Mouse (Mus musculus) lung, embryonic 15.5 days (tissue): Measurements from ENCODE around the gene Mmp24. TPM values are rescaled to one million over a fixed set of nuclear protein-coding genes. Genes with fewer than 3 reads are reported as not detected.
"Not testable (repeated sequence)": the region's sequence is repeated elsewhere in the genome, so short reads cannot be mapped to it uniquely, and the experiment has no call there.

Experiments
- ATAC-seq: fragments of 200-750 bp; cut with Nextera tagmentation; 2 replicates; pipeline ENCODE4 v1.8.0; 2017; ENCODE audit warnings: moderate number of reproducible peaks, borderline replicate concordance; ENCODE audit not compliant: low FRiP score, low TSS enrichment; ENCODE audit errors: extremely low read depth
- H3K27ac ChIP-seq: fragments of 300-500 bp; sonication (generic); 2 replicates; pipeline ENCODE4 v1.5.1; 2015; ENCODE audit warnings: moderate library complexity, mild to moderate bottlenecking, inconsistent platforms
- H3K27me3 ChIP-seq: fragments of 300-500 bp; sonication (generic); 2 replicates; pipeline ENCODE4 v1.6.1; 2015; ENCODE audit warnings: inconsistent platforms
- H3K36me3 ChIP-seq: fragments of 300-500 bp; sonication (generic); 2 replicates; pipeline ENCODE4 v1.6.1; 2015; ENCODE audit warnings: inconsistent platforms
- H3K4me1 ChIP-seq: fragments of 300-500 bp; sonication (generic); 2 replicates; pipeline ENCODE4 v1.6.1; 2015; ENCODE audit warnings: inconsistent platforms
- H3K4me2 ChIP-seq: fragments of 300-500 bp; sonication (generic); 2 replicates; pipeline ENCODE4 v1.6.1; 2015; ENCODE audit warnings: inconsistent platforms, mild to moderate bottlenecking, moderate library complexity
- H3K4me3 ChIP-seq: fragments of 300-500 bp; sonication (generic); 2 replicates; pipeline ENCODE4 v1.5.1; 2015; ENCODE audit warnings: mild to moderate bottlenecking, inconsistent platforms
- H3K9ac ChIP-seq: fragments of 300-500 bp; sonication (generic); 2 replicates; pipeline ENCODE4 v1.6.1; 2015; ENCODE audit warnings: inconsistent platforms
- H3K9me3 ChIP-seq: fragments of 300-500 bp; sonication (generic); 2 replicates; pipeline ENCODE4 v1.6.1; 2016; ENCODE audit warnings: inconsistent platforms
- WGBS: fragments of 180-500 bp; shearing (Covaris S2); methylation state at CpG from one replicate; pipeline ENCODE4 v1.1.7; 2015; 5-methylcytosine and 5-hydroxymethylcytosine counted together
- polyA plus RNA-seq: library from polyadenylated mRNA; unstranded; fragments of >200 nt; fragmentation: Nextera tagmentation; extraction: Ambion mirVana; gene quantifications from 2 replicates; pipeline ENCODE4 v1.2.1, GENCODE M21; 2015

Gene Mmp24
- polyA plus RNA-seq: 0.04 and 0.09 TPM in 2 replicates

DNA sequence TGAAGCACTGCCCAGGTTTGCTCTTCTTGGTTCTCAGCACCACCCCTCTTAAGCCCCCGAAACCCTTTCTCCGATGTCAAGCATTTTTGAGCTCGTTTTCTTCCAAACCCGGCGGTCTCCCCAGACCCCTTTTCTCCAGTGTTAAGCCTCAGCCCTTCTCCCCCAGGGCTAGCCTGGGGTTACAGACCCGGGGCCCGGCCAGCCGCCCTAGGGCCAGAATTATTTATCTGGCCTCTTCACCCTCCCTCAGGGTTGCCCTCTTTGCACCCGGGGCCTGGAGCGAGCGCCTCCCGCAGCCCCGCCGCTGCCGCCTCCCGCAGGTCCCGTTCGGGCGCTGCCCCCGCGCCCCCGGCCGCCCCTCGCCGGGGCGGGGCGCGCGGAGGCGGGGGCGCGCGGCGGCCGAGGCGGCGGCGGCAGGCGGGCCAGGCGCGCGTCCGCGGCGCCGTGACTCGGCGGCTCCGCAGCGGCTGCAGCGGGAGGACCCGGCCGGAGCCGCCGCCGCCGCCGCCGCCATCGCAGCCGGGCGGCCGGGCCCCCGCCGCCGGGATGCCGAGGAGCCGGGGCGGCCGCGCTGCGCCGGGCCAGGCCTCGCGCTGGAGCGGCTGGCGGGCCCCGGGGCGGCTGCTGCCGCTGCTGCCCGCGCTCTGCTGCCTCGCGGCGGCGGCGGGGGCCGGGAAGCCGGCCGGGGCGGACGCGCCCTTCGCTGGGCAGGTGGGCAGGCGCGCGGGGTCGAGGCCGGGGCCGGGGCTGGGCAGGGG is at the start of gene Mmp24:
Gene Mmp24, plus strand, starts transcription at position 416 of the 758 bp plus-strand sequence.
- 2% methylated on average over 87 of the region's 100 CpGs for WGBS

DNA sequence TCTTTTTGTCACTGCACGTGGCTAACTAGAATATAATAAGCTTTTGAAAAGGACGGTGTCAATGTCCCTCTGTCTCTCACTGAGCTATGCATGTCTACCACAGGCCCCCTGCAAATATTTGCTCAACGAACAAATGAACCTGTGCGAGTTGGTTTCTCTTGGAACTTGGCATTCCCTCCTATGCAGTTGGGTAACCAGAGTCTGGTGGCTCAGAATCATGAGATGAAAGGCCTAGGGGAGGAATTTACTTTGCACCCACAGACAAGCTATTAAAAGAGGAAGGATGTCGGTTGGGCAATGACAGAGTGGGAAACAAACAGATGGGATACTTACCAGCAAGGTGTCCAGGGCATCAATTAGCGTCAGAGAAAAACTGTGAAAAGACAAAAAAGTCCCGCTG is 48.8 kb upstream of the Mmp24 start:
- Histone ChIP-seq H3K4me1 (peaks cover 9% of the 10 kb centered on the region), H3K27me3 (no peaks in the 10 kb centered on the region), H3K36me3 (peaks cover 3% of the 10 kb centered on the region; the same call in 1 of the 2 replicates), H3K9me3 (no peaks in the 10 kb centered on the region), H3K4me2 (no peak overlapping the region), H3K4me3 (no peak overlapping the region), H3K9ac (no peak overlapping the region), H3K27ac (no peak overlapping the region)
- WGBS: 62% methylated on average over 7 of the region's 7 CpGs
- no peak for ATAC-seq

More for the DNA sequence above, at the start of gene Mmp24:
- peak within 1 kb of the TSS; percentile 49 for H3K4me3 ChIP-seq
- H3K9ac ChIP-seq: no peak within 1 kb of the TSS
- H3K36me3 ChIP-seq: no peaks in the 10 kb centered on the region
- no peak; the same call in 1 of the 2 replicates for ATAC-seq
- H3K4me2 ChIP-seq: peak within 1 kb of the TSS; percentile 96
- H3K27ac ChIP-seq: no peak within 1 kb of the TSS
- peaks cover 58% of the 10 kb centered on the region for H3K27me3 ChIP-seq
- H3K9me3 ChIP-seq: no peaks in the 10 kb centered on the region
- peaks cover 8% of the 10 kb centered on the region for H3K4me1 ChIP-seq

DNA sequence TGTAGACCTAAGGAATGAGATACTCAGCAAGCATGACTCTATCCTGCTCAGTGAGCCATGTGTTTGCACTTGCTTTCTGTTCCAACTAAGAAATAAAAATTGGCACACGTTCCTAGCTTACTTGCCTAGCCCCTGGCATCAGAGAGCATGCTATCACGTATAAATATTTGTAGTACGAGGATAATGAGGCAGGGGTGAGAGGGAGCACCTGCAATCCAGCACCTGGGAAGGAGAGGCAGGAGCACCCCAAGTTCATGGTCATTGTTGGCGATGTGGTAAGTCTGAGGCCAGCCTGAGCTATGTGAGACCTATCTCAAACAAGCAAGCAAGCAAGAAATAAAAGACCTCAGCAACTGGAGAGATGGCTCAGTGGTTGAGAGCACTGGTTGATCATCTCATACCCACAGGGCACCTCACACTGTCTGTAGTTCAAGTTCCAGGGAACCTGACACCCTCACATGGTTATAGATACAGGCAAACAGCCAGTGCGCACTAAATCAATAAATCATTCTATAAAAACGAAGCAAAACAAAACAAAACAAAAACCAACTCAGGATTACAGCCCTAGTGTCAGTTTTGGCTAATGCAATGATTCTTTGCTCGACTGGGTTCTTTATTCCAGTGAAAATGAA is 47.3 kb upstream of the Mmp24 start:
- 61% methylated on average over 7 of the region's 7 CpGs for WGBS
- ATAC-seq: no peak
- H3K9me3 ChIP-seq: no peaks in the 10 kb centered on the region
- H3K4me3 ChIP-seq: peak overlapping the region; percentile 86; the same call in 1 of the 2 replicates
- peaks cover 9% of the 10 kb centered on the region for H3K4me1 ChIP-seq
- H3K36me3 ChIP-seq: peaks cover 3% of the 10 kb centered on the region; the same call in 1 of the 2 replicates
- no peak overlapping the region for H3K27ac ChIP-seq
- H3K9ac ChIP-seq: no peak overlapping the region
- H3K27me3 ChIP-seq: no peaks in the 10 kb centered on the region
- peak overlapping the region; percentile 86; the same call in 1 of the 2 replicates for H3K4me2 ChIP-seq

DNA sequence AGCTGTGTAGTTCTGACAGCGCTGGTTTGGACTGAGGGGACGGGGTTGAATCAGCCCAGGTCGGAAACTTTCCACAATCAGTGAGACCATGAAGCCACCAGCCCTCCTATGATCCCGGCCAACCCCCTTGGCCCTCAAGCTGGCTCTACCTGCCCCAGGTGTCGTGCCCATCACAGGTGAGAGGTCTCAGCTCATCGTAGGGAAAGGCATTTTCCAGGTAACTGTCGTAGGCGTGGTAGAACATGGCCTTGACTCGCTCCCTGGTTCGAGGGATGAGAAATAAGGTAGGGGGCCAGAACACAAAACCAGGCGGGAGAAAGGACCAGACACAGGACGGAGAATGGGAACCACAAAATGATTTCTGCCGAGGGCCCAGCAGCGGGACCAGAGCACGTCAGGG is 46.4 kb upstream of the Mmp24 start:
- Histone ChIP-seq H3K27ac (no peak overlapping the region), H3K4me3 (peak overlapping the region; percentile 86), H3K36me3 (no peaks in the 10 kb centered on the region), H3K9me3 (no peaks in the 10 kb centered on the region), H3K27me3 (no peaks in the 10 kb centered on the region), H3K4me2 (peak overlapping the region; percentile 86), H3K9ac (peak overlapping the region; percentile 65), H3K4me1 (peaks cover 9% of the 10 kb centered on the region)
- no peak for ATAC-seq
- WGBS: 4% methylated on average over 15 of the region's 15 CpGs

DNA sequence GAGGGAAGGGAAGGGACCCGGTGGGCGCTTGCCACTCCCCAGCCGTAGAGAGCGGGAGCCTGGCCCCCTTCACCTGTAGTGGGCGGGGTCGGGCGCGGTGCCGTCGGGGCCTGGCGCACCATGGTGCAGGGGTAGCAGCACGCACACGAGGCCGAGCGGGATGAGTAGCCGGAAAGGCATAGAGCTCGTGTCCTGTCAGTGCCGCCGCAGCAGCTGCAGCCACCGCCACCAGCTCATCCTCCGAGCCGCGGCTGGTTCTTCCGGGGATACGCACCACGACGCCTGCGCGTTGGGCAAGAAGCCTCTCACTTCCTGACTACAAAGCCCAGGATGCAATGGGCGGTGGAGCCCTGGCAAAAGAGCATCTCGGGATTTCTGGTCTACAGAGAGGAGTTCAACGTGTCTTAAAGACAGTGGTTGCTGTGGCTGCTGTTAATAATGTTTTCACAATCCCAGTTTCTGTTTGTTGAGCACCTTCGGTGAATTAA is 45.9 kb upstream of the Mmp24 start, which contains the start of gene Edem2:
Gene Edem2, minus strand, starts transcription at position 318 of the 488 bp plus-strand sequence.
- Histone ChIP-seq H3K4me2 (peak within 1 kb of the TSS; percentile 86), H3K27me3 (no peaks in the 10 kb centered on the region), H3K4me3 (peak within 1 kb of the TSS; percentile 86), H3K36me3 (no peaks in the 10 kb centered on the region), H3K9me3 (no peaks in the 10 kb centered on the region), H3K4me1 (peaks cover 9% of the 10 kb centered on the region), H3K27ac (no peak within 1 kb of the TSS), H3K9ac (peak within 1 kb of the TSS; percentile 65)
- peak; percentile 94 for ATAC-seq
- under 1% methylated on average over 31 of the region's 33 CpGs for WGBS

DNA sequence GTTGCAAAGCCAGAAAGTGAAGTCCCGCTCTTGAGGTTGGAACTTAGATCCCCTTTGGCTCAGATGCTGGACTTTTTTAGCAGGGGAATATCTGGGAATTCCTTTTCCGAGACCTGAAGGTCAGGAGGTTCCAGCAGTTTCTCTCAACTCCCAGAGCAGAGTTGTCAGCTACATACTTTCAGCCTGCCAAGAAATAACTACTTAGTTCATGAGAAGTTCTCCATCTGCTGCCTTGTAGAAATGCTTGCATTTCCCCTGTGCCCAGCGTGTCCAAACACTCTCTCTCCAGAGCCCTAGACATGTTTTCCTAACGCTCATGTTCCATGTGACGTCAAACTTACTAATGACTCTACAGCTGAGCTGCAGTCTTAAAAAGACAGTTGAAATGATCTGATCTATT is 40.1 kb upstream of the Mmp24 start:
- WGBS: 49% methylated on average over 5 of the region's 5 CpGs
- Histone ChIP-seq H3K4me3 (no peak overlapping the region), H3K27ac (no peak overlapping the region), H3K36me3 (no peaks in the 10 kb centered on the region), H3K9me3 (no peaks in the 10 kb centered on the region), H3K4me2 (no peak overlapping the region), H3K9ac (no peak overlapping the region), H3K4me1 (no peaks in the 10 kb centered on the region), H3K27me3 (no peaks in the 10 kb centered on the region)
- ATAC-seq: no peak

DNA sequence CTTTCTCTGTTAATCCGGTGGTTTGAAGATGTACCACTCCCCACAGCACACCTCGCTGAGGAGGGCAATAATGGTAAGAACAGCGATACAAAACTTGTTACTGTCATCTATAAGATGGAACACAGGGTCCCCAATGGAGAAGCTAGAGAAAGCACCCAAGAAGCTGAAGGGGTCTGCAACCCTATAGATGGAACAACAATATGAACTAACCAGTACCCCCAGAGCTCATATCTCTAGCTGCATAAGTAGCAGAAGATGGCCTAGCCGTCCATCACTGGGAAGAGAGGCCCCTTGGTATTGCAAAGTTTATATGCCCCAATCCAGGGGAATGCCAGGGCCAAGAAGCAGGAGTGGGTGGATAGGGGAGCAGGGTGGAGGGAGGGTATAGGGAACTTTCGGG is 39.4 kb upstream of the Mmp24 start, which contains the start of gene Gm17581:
Gene Gm17581, minus strand, starts transcription at position 101 of the 400 bp plus-strand sequence.
- not testable (repeated sequence) for ATAC-seq
- WGBS: 77% methylated on average over 5 of the region's 5 CpGs

DNA sequence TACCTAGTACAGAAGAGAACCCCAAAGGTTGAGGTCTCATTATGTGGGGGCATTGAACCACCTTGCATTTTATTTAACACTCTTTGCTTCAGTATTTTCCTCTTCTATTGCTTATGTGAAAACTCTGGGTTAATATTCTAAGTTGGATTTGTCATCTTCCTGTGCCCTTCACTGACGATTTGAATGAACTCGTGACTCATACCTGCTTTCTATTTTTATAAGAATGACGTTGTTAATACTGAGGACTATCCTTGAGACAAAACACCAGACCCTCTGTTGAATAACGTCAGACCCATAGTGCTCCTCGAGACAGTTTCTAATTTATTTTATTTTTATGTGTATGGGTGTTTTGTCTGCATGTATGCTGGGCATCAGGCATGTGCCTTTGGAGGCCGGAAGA is 38.2 kb upstream of the Mmp24 start:
- Histone ChIP-seq H3K4me2 (no peak overlapping the region), H3K27ac (no peak overlapping the region)
- ATAC-seq: no peak

More for the DNA sequence above, 39.4 kb upstream of the Mmp24 start, which contains the start of gene Gm17581:
- H3K4me3 ChIP-seq, H3K36me3 ChIP-seq, H3K9me3 ChIP-seq, H3K4me1 ChIP-seq, H3K27ac ChIP-seq, H3K4me2 ChIP-seq, H3K9ac ChIP-seq, H3K27me3 ChIP-seq: not testable (repeated sequence)

DNA sequence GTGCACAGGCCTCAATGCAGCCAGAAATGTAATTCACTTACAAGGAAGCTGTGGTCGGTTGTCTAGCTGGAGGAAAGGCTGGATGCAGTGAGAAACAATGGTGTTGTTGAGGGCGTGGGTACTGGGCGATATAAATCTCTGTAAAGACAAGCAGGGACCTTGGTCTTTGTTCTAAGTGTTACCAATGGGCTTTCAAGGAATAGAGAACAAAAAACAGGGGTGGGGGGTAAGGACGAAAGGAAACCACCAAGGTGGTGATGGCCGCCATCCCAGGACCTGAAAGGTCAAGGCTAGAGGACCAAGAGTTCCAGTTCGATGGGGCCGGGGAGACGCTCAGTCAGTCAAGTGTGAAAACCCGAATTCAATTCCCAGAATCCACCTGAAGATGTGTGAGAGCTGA is 37.3 kb upstream of the Mmp24 start:
- Histone ChIP-seq H3K9ac (no peak overlapping the region), H3K27ac (peak overlapping the region; percentile 15; the same call in 1 of the 2 replicates), H3K4me1 (peaks cover 5% of the 10 kb centered on the region), H3K4me3 (no peak overlapping the region), H3K36me3 (no peaks in the 10 kb centered on the region), H3K4me2 (no peak overlapping the region), H3K27me3 (no peaks in the 10 kb centered on the region), H3K9me3 (no peaks in the 10 kb centered on the region)
- WGBS: 58% methylated on average over 9 of the region's 9 CpGs
- no peak for ATAC-seq

More for the DNA sequence above, 38.2 kb upstream of the Mmp24 start:
- Histone ChIP-seq H3K9me3 (no peaks in the 10 kb centered on the region), H3K4me3 (no peak overlapping the region), H3K36me3 (no peaks in the 10 kb centered on the region), H3K27me3 (no peaks in the 10 kb centered on the region), H3K4me1 (no peaks in the 10 kb centered on the region), H3K9ac (no peak overlapping the region)
- WGBS: 64% methylated on average over 6 of the region's 6 CpGs

DNA sequence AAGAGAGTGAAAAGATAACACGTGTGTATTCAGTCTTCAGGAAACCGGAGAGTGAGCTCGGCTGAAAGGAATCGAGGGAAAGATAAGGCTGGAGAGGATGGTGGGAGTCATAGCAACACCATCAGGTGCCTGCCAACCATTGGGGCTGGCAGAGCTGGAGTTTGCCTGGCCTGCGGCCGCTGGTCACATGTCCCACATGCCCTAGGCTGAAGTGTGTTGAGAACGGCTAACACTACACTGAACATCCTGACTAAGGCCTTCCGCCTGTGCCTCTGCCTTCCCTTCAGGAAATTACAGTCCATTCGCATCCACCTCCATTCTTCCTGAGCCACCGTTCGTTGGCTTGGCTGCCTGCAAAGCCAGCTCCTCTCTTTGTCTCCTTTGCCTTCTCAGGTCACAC is 32.9 kb upstream of the Mmp24 start:
- 41% methylated on average over 11 of the region's 11 CpGs for WGBS
- no peak overlapping the region; the same call in 1 of the 2 replicates for H3K4me2 ChIP-seq
- H3K27ac ChIP-seq: peak overlapping the region; percentile 92
- ATAC-seq: peak; percentile 48; the same call in 1 of the 2 replicates
- no peak overlapping the region for H3K9ac ChIP-seq
- no peaks in the 10 kb centered on the region for H3K27me3 ChIP-seq
- no peak overlapping the region for H3K4me3 ChIP-seq
- H3K36me3 ChIP-seq: no peaks in the 10 kb centered on the region
- H3K4me1 ChIP-seq: peaks cover 11% of the 10 kb centered on the region
- no peaks in the 10 kb centered on the region for H3K9me3 ChIP-seq

DNA sequence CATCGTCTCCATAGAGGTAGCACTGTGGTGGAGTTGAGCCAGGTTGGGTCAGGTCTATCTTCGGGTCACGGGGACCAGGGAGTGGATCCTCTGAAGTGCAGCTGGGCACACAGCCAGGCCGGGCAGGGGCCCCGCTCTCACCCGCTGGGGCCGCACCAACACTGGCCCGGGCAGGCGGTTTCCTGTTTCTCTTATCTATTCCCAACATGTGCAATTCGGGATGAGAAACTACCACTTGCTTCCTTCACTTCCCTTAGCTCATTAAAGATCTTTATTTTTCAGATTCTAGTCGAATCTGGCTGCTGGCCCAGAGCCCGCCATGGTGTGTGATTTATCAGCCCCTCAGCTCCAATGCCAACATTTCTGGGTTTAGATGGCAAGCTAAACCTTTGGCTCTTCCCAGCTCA is 32.2 kb upstream of the Mmp24 start:
- Histone ChIP-seq H3K36me3 (no peaks in the 10 kb centered on the region), H3K4me3 (no peak overlapping the region), H3K4me2 (no peak overlapping the region), H3K9ac (no peak overlapping the region), H3K27ac (peak overlapping the region; percentile 92), H3K9me3 (no peaks in the 10 kb centered on the region), H3K27me3 (no peaks in the 10 kb centered on the region), H3K4me1 (peaks cover 11% of the 10 kb centered on the region)
- 18% methylated on average over 12 of the region's 12 CpGs for WGBS
- ATAC-seq: peak; percentile 84

DNA sequence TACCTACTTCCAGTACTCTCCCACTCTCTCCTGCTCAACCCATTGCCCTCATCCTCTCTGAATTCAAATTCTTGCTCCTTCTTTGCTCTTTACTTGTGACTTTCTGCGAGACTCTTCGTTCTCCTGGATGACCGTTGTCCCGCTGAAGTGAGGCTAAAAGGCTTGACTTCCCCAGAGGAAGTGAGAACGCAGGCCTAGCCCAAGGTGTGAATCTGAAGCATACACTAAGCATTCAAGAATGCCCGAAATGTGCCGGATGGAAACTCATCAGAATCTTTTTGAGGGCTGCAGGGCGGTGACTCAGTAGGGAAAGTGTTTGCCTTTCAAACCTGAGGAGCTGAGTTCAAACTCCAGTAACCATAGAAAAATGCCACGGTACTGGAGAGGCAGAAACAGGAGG is 31.8 kb upstream of the Mmp24 start:
- Histone ChIP-seq H3K27ac (peak overlapping the region; percentile 69), H3K9me3 (no peaks in the 10 kb centered on the region), H3K27me3 (no peaks in the 10 kb centered on the region), H3K4me1 (peaks cover 11% of the 10 kb centered on the region), H3K36me3 (no peaks in the 10 kb centered on the region), H3K4me2 (no peak overlapping the region), H3K4me3 (no peak overlapping the region), H3K9ac (no peak overlapping the region)
- ATAC-seq: no peak
- 68% methylated on average over 9 of the region's 9 CpGs for WGBS
